Comparison of ENCODE assay signal across 8 mouse cellular contexts in genomic region chr17:45736311-45737077, GRCm38 (mm10). TPM values are rescaled to one million over a fixed set of nuclear protein-coding genes. Genes with fewer than 3 reads are reported as not detected.
DNase-seq lines count a peak whose midpoint lies in the region; ATAC-seq and TF ChIP-seq lines count a peak whose summit lies in the region.

No protein-coding gene starts in this region.

- WGBS in heart, embryonic 15.5 days = under 1% methylated on average over 47 of the region's 72 CpGs
- under 1% methylated on average over 61 of the region's 72 CpGs for WGBS in liver, embryonic 15.5 days (ENCODE audit: insufficient replicate concordance)
- WGBS in neural tube, embryonic 13.5 days = under 1% methylated on average over 45 of the region's 72 CpGs

- DNase-seq in A20 (ENCODE audit: low read depth, low spot score) = peak; percentile 94
- peak; percentile 97 for DNase-seq in brain, adult 2 months (ENCODE audit: low read depth, low spot score)
- peak; percentile 80 to 92 for DNase-seq in kidney, postnatal 25 days
- DNase-seq in thymus, adult 18-20 months = peak; percentile 74 to 75

- H3K36me3 ChIP-seq in heart, embryonic 15.5 days = no peaks in the 10 kb centered on the region
- H3K36me3 ChIP-seq in liver, embryonic 15.5 days (replicated peaks) = no peaks in the 10 kb centered on the region
- no peaks in the 10 kb centered on the region for H3K36me3 ChIP-seq in neural tube, embryonic 13.5 days

- H3K4me2 ChIP-seq in heart, embryonic 15.5 days = peak overlapping the region; percentile 89
- H3K4me2 ChIP-seq in liver, embryonic 15.5 days = peak overlapping the region; percentile 97
- peak overlapping the region; percentile 69 for H3K4me2 ChIP-seq in neural tube, embryonic 13.5 days

- H3K27me3 ChIP-seq in heart, embryonic 15.5 days = peaks cover 3% of the 10 kb centered on the region
- H3K27me3 ChIP-seq in liver, embryonic 15.5 days = peaks cover 46% of the 10 kb centered on the region
- peaks cover 20% of the 10 kb centered on the region for H3K27me3 ChIP-seq in neural tube, embryonic 13.5 days

- H3K4me3 ChIP-seq in embryonic fibroblast, embryonic 13.5 days (ENCODE audit: insufficient read depth, low read length) = peak overlapping the region; percentile 47
- H3K4me3 ChIP-seq in heart, embryonic 15.5 days = peak overlapping the region; percentile 62
- H3K4me3 ChIP-seq in liver, embryonic 15.5 days (replicated peaks) = peak overlapping the region; percentile 67
- H3K4me3 ChIP-seq in neural tube, embryonic 13.5 days = peak overlapping the region; percentile 48

- H3K4me1 ChIP-seq in embryonic fibroblast, embryonic 13.5 days (ENCODE audit: control insufficient read depth, insufficient read depth, low read length) = peaks cover 6% of the 10 kb centered on the region; the same call in 1 of the 2 replicates
- peaks cover 47% of the 10 kb centered on the region for H3K4me1 ChIP-seq in heart, embryonic 15.5 days (replicated peaks)
- H3K4me1 ChIP-seq in liver, embryonic 15.5 days (replicated peaks) = peaks cover 48% of the 10 kb centered on the region
- peaks cover 42% of the 10 kb centered on the region for H3K4me1 ChIP-seq in neural tube, embryonic 13.5 days (replicated peaks)

- no peaks in the 10 kb centered on the region for H3K9me3 ChIP-seq in heart, embryonic 15.5 days (replicated peaks)
- H3K9me3 ChIP-seq in liver, embryonic 15.5 days (replicated peaks) = no peaks in the 10 kb centered on the region
- H3K9me3 ChIP-seq in neural tube, embryonic 13.5 days = no peaks in the 10 kb centered on the region

- no peak for TF ChIP-seq CTCF in embryonic fibroblast, embryonic 13.5 days (IDR thresholded peaks at IDR 0.05; ENCODE audit: borderline replicate concordance, insufficient read depth, low read length)

- H3K27ac ChIP-seq in embryonic fibroblast, embryonic 13.5 days (ENCODE audit: insufficient read depth, low read length) = peak overlapping the region; percentile 50
- H3K27ac ChIP-seq in heart, embryonic 15.5 days = peak overlapping the region; percentile 93
- peak overlapping the region; percentile 83 for H3K27ac ChIP-seq in liver, embryonic 15.5 days (replicated peaks)
- peak overlapping the region; percentile 93 for H3K27ac ChIP-seq in neural tube, embryonic 13.5 days (replicated peaks)

- peak overlapping the region; percentile 78 for H3K9ac ChIP-seq in heart, embryonic 15.5 days
- peak overlapping the region; percentile 73 for H3K9ac ChIP-seq in liver, embryonic 15.5 days
- H3K9ac ChIP-seq in neural tube, embryonic 13.5 days = peak overlapping the region; percentile 82

- peak; percentile 63; the same call in 1 of the 2 replicates for TF ChIP-seq POLR2A in embryonic fibroblast, embryonic 13.5 days (IDR thresholded peaks at IDR 0.05; ENCODE audit: low read depth, low read length)

- ATAC-seq in heart, embryonic 15.5 days (replicated peaks; ENCODE audit: insufficient number of reproducible peaks, insufficient read depth, low FRiP score, low read depth) = peak; percentile 64
- ATAC-seq in liver, embryonic 15.5 days (ENCODE audit: insufficient read depth) = peak; percentile 81
- peak; percentile 65 for ATAC-seq in neural tube, embryonic 13.5 days (ENCODE audit: low read depth)

RNA-seq across cellular contexts. Expression of gene 1600014C23Rik, which starts 2.9 kb away (rescaled TPM):
- not detected in 2 replicates for polyA plus RNA-seq in embryonic fibroblast, embryonic 13.5 days (2011; ENCODE audit: insufficient read length, low read depth, missing spikeins)
- 0.60 and 0.98 TPM in 2 replicates for polyA plus RNA-seq in heart, embryonic 15.5 days (2015; fragmentation: Nextera tagmentation; extraction: Ambion mirVana)
- polyA plus RNA-seq in liver, embryonic 15.5 days (2015; fragmentation: Nextera tagmentation; extraction: Ambion mirVana) = 0.25 TPM in 1 of 2 replicates, not detected in the other
- polyA plus RNA-seq in neural tube, embryonic 13.5 days (2015; fragmentation: Nextera tagmentation; extraction: Ambion mirVana) = not detected in 2 replicates

RNA-seq across cellular contexts. Expression of gene Tmem63b, which starts 49.8 kb away (rescaled TPM):
- polyA plus RNA-seq in embryonic fibroblast, embryonic 13.5 days (2011; ENCODE audit: insufficient read length, low read depth, missing spikeins) = 42.8 and 54.0 TPM in 2 replicates
- 35.1 and 42.4 TPM in 2 replicates for polyA plus RNA-seq in heart, embryonic 15.5 days (2015; fragmentation: Nextera tagmentation; extraction: Ambion mirVana)
- polyA plus RNA-seq in liver, embryonic 15.5 days (2015; fragmentation: Nextera tagmentation; extraction: Ambion mirVana) = 8.6 and 9.6 TPM in 2 replicates
- 127 and 134 TPM in 2 replicates for polyA plus RNA-seq in neural tube, embryonic 13.5 days (2015; fragmentation: Nextera tagmentation; extraction: Ambion mirVana)

RNA-seq across cellular contexts. Expression of gene Mrpl14, which starts 50.4 kb away (rescaled TPM):
- 38.9 and 39.0 TPM in 2 replicates for polyA plus RNA-seq in embryonic fibroblast, embryonic 13.5 days (2011; ENCODE audit: insufficient read length, low read depth, missing spikeins)
- polyA plus RNA-seq in heart, embryonic 15.5 days (2015; fragmentation: Nextera tagmentation; extraction: Ambion mirVana) = 124 and 133 TPM in 2 replicates
- polyA plus RNA-seq in liver, embryonic 15.5 days (2015; fragmentation: Nextera tagmentation; extraction: Ambion mirVana) = 111 and 115 TPM in 2 replicates
- polyA plus RNA-seq in neural tube, embryonic 13.5 days (2015; fragmentation: Nextera tagmentation; extraction: Ambion mirVana) = 101 and 124 TPM in 2 replicates

Comparison
In these comparisons a context has a peak if more than half of its experiments do, and no peak if none do; other contexts are left out.
1. Peak in every context shown above with its lines: DNase-seq, ATAC-seq, H3K4me3 ChIP-seq and H3K27ac ChIP-seq.